Mouse (Mus musculus) embryonic facial prominence, embryonic 12.5 days (tissue): ENCODE measurements at regions not wholly inside any gene's neighbourhood (a gene's known extent, or its start where the extent isn't known, plus 50 kb on each side); places are given as distances from the start of the nearest gene placed in this dataset.

Source experiments
- ATAC-seq: fragments of 200-750 bp; cut with Nextera tagmentation; 2 replicates; pipeline ENCODE4 v1.8.0; 2017; ENCODE audit not compliant: insufficient number of reproducible peaks, insufficient read depth, low FRiP score, low TSS enrichment
- H3K27ac ChIP-seq: fragments of 300-500 bp; sonication (generic); 2 replicates; pipeline ENCODE4 v1.5.1; 2016; ENCODE audit warnings: mild to moderate bottlenecking
- H3K27me3 ChIP-seq: fragments of 300-500 bp; sonication (generic); 2 replicates; pipeline ENCODE4 v1.6.1; 2016; ENCODE audit warnings: mild to moderate bottlenecking, moderate library complexity
- H3K36me3 ChIP-seq: fragments of 300-500 bp; sonication (generic); 2 replicates; pipeline ENCODE4 v1.6.1; 2016; ENCODE audit warnings: mild to moderate bottlenecking
- H3K4me1 ChIP-seq: fragments of 300-500 bp; sonication (generic); 2 replicates; pipeline ENCODE4 v1.6.1; 2016
- H3K4me2 ChIP-seq: fragments of 300-500 bp; sonication (generic); replicated peaks from 2 replicates; pipeline ENCODE4 v1.6.1; 2016; ENCODE audit warnings: mild to moderate bottlenecking, moderate library complexity
- H3K4me3 ChIP-seq: fragments of 300-500 bp; sonication (generic); 2 replicates; pipeline ENCODE4 v1.5.1; 2016; ENCODE audit warnings: mild to moderate bottlenecking
- H3K9ac ChIP-seq: fragments of 300-500 bp; sonication (generic); 2 replicates; pipeline ENCODE4 v1.6.1; 2016; ENCODE audit warnings: mild to moderate bottlenecking, moderate library complexity
- H3K9me3 ChIP-seq: fragments of 300-500 bp; sonication (generic); 2 replicates; pipeline ENCODE4 v1.6.1; 2016; ENCODE audit warnings: mild to moderate bottlenecking, moderate library complexity
- WGBS: fragments of 180-500 bp; shearing (Covaris S2); methylation state at CpG from one replicate; pipeline ENCODE4 v1.1.7; 2016; 5-methylcytosine and 5-hydroxymethylcytosine counted together

DNA sequence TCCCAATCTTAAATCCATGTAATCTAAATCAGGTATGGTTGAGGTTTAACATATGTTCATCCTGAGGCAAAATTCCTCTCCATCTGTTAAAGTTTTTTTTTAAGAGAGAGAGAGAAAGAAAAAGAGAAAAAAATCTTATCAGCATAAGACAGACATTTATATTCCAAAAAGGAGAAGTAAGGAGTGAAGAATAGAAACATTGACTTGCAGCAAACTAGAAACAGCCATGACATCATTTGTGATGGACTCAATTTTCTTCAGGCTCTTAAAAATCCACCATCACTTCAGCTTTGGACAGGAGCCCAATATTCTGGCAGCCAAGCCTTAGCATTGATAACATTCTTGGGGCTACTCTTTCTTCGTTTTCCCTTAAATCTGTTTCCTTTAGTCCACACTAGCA lies 238.3 kb upstream of the Fam174a start:
- no peak overlapping the region for H3K27ac ChIP-seq
- H3K9ac ChIP-seq = no peak overlapping the region
- H3K27me3 ChIP-seq = no peaks in the 10 kb centered on the region
- H3K4me2 ChIP-seq = no peak overlapping the region
- no peaks in the 10 kb centered on the region for H3K4me1 ChIP-seq
- no peaks in the 10 kb centered on the region for H3K36me3 ChIP-seq
- WGBS = 73% methylated on average over 1 of the region's 1 CpGs
- H3K9me3 ChIP-seq = no peaks in the 10 kb centered on the region
- no peak for ATAC-seq
- H3K4me3 ChIP-seq = no peak overlapping the region

DNA sequence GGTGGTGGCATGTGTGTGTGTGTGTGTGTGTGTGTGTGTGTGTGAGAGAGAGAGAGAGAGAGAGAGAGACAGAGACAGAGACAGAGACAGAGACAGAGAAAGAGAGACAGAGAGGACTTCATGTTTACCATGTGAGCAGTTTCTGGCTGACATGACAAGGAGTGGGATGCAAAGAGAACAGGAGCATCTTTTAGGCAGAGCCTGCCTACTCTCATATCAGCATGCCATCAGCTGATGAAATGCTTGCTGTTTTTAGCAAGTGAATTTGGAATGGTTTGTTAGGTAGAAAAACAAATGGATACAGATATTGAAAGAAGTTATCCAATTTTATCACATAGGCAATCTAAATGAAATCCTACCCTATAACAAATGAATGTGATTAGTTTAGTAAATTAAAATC lies 203.5 kb upstream of the Fam174a start:
- no peak overlapping the region for H3K4me2 ChIP-seq
- no peaks in the 10 kb centered on the region for H3K36me3 ChIP-seq
- H3K4me1 ChIP-seq = no peaks in the 10 kb centered on the region
- H3K27ac ChIP-seq = no peak overlapping the region
- H3K27me3 ChIP-seq = no peaks in the 10 kb centered on the region
- ATAC-seq = no peak
- no peak overlapping the region for H3K4me3 ChIP-seq
- no peaks in the 10 kb centered on the region for H3K9me3 ChIP-seq
- no peak overlapping the region for H3K9ac ChIP-seq

DNA sequence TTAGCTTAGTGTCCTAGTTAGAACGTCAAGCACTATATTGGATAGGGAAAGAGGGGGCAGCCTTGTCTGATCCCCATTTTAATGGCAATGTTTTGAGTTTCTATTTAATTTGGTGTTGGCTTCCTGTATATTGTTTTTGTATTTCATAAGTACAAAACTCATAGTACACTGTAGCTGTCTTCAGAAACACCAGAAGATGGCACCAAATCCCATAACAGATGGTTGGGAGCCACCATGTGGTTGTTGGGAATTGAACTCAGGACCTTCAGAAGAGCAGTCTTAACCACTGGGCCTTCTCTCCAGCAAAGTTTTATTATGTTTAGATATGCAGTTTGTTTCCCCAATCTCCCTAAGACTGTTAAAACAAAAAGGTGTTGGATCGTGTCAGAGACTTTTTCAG lies 199.9 kb upstream of the Fam174a start:
- H3K9me3 ChIP-seq = no peaks in the 10 kb centered on the region

DNA sequence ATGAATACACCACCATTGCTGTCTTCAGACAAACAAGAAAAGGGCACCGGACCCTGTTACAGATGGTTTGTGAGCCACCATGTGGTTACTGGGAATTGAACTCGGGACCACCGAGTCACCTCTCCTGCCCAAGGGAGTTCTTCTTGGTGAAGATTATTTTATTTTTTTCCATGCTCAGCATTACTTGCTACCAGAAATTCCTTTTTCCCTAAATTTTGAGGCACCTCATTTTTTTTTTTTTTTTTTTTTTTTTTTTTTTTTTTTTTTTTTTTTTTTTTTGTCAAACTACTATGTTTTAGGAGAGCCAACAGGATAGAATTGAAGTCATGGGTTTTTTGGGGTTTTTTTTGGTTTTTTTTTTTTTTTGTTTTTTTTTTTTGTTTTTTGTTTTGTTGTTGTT lies 165.9 kb upstream of the Fam174a start:
- no peak overlapping the region for H3K4me3 ChIP-seq
- H3K27me3 ChIP-seq = no peaks in the 10 kb centered on the region
- H3K27ac ChIP-seq = no peak overlapping the region
- no peaks in the 10 kb centered on the region for H3K9me3 ChIP-seq
- no peaks in the 10 kb centered on the region for H3K36me3 ChIP-seq
- 98% methylated on average over 3 of the region's 3 CpGs for WGBS
- H3K4me1 ChIP-seq = no peaks in the 10 kb centered on the region
- no peak for ATAC-seq
- no peak overlapping the region for H3K4me2 ChIP-seq
- H3K9ac ChIP-seq = no peak overlapping the region

More for the DNA sequence above, 199.9 kb upstream of the Fam174a start:
- H3K36me3 ChIP-seq = no peaks in the 10 kb centered on the region
- no peak overlapping the region for H3K4me3 ChIP-seq
- no peaks in the 10 kb centered on the region for H3K4me1 ChIP-seq
- H3K9ac ChIP-seq = no peak overlapping the region
- no peaks in the 10 kb centered on the region for H3K27me3 ChIP-seq
- WGBS = 88% methylated on average over 2 of the region's 2 CpGs
- H3K27ac ChIP-seq = no peak overlapping the region
- H3K4me2 ChIP-seq = no peak overlapping the region
- ATAC-seq = no peak

DNA sequence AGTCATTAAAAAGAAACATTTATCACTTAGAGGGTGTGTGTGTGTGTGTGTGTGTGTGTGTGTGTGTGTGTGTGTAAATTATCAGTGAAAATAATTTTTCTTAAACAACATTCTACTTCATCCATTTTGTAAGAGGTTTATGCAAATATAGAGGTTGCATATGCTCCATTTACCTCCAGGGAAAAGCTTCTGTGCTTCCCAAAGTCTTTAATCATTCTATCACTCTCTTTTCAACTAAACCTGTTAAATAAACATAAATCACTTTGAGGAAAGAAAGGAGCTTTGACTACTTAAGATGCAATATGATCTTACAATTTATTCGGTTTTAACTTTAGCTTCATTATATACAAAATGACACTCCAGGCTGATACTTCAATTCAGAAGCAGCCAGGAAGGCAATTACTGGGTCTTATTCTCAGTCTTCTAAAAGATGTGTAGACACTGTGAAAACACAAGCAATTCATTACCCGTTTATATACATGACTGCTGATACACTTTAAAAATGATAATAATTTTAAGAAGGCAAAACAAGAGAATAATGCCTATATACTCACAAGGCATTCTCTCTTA lies 139.3 kb upstream of the Fam174a start:
- Histone ChIP-seq H3K27ac (no peak overlapping the region), H3K4me2 (no peak overlapping the region), H3K27me3 (no peaks in the 10 kb centered on the region), H3K9me3 (no peaks in the 10 kb centered on the region), H3K4me1 (no peaks in the 10 kb centered on the region), H3K9ac (no peak overlapping the region), H3K36me3 (no peaks in the 10 kb centered on the region), H3K4me3 (no peak overlapping the region)
- 76% methylated on average over 2 of the region's 2 CpGs for WGBS
- ATAC-seq = no peak

DNA sequence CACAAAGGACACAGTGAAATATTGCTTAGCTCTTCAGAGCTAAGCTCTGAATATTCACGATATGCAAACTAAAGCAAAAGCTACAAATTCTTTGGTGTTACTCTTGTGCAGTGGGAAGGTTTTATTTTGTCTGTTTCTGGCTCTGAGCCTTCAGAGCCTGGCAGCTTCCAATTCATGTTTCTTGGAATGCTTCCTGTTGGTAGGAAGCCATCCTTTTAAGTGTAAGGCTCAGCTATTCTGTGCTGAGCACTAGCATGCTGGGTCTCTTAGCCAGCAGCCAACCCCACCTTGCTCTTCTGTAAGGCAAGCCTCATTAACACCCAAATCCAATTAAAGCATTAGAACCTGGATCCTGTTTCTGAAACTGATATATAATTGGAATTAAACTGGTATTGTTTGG lies 94.5 kb upstream of the Fam174a start:
- WGBS = 98% methylated on average over 1 of the region's 1 CpGs
- ATAC-seq = no peak
- Histone ChIP-seq H3K27me3 (no peaks in the 10 kb centered on the region), H3K9me3 (no peaks in the 10 kb centered on the region), H3K9ac (no peak overlapping the region), H3K4me2 (no peak overlapping the region), H3K4me1 (no peaks in the 10 kb centered on the region), H3K27ac (no peak overlapping the region), H3K36me3 (no peaks in the 10 kb centered on the region), H3K4me3 (no peak overlapping the region)

DNA sequence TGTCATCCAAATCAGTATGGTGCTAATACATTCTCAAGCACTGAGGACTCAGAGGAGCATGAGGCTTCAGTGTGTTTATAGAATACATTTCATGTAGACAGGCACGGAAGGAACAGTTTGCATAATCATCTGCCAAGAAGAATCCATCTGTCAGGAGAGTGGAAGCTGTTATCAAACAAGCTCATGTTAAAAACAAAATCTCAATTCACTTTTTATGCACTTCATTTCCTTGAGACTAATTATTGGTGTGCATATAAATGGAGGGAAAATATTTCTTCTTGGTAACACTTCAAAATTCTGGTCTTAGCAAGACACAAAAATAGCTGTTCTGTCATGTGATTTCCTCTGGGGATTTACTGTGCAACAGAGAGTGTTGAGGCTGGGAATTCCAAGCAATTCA lies 90.1 kb upstream of the Fam174a start:
- Histone ChIP-seq H3K9ac (no peak overlapping the region), H3K4me1 (no peaks in the 10 kb centered on the region), H3K4me3 (no peak overlapping the region), H3K27me3 (no peaks in the 10 kb centered on the region), H3K4me2 (no peak overlapping the region), H3K36me3 (no peaks in the 10 kb centered on the region), H3K9me3 (no peaks in the 10 kb centered on the region), H3K27ac (no peak overlapping the region)
- no peak for ATAC-seq
- WGBS = 59% methylated on average over 1 of the region's 1 CpGs

DNA sequence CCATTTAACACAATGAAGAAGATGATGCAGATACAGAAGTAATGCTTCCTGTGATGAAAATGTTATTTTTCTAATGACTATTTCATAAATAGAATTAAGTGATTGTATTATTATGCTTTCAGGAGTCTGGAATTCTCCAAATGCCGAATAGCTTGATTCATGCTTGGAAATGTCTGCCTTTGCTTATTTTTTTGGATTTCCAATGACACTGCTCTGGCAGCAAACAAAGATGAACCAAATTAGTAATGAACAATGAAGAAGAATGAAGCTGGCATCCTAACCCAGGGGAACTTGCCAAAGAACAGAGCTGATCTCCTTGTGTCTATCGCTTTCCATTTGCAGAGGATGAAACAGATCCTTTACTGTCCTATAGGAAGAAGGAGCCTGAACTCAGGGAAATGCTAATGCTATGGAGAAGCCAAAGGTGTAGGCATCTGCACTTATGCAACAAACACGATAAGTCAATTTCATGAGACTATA lies 71.7 kb upstream of the Fam174a start:
- Histone ChIP-seq H3K4me2 (no peak overlapping the region), H3K4me3 (no peak overlapping the region), H3K4me1 (no peaks in the 10 kb centered on the region), H3K27me3 (no peaks in the 10 kb centered on the region), H3K9ac (no peak overlapping the region), H3K36me3 (no peaks in the 10 kb centered on the region), H3K9me3 (no peaks in the 10 kb centered on the region), H3K27ac (no peak overlapping the region)
- WGBS = 89% methylated on average over 3 of the region's 3 CpGs
- ATAC-seq = no peak
